Mouse (Mus musculus) C2C12 (cell line): Measurements from ENCODE around the gene Ei24. TPM values are rescaled to one million over a fixed set of nuclear protein-coding genes. Genes with fewer than 3 reads are reported as not detected.

Source experiments
- H3K27me3 ChIP-seq: one replicate; pipeline ENCODE4 v1.6.1; 2011; ENCODE audit not compliant: control insufficient read depth, insufficient read depth, insufficient read length
- H3K36me3 ChIP-seq: one replicate; pipeline ENCODE4 v1.6.1; 2011; ENCODE audit not compliant: control insufficient read depth, insufficient read depth
- H3K4me3 ChIP-seq: one replicate; pipeline ENCODE4 v1.5.1; 2011; ENCODE audit warnings: mild to moderate bottlenecking, control low read depth; ENCODE audit not compliant: poor library complexity, insufficient read depth, severe bottlenecking
- H3K79me2 ChIP-seq: one replicate; pipeline ENCODE4 v1.6.1; 2011; ENCODE audit not compliant: control insufficient read depth, insufficient read depth
- H3K79me3 ChIP-seq: one replicate; pipeline ENCODE4 v1.6.1; 2011; ENCODE audit warnings: low read depth, control low read depth
- H3ac ChIP-seq: one replicate; pipeline ENCODE3; 2011; ENCODE audit warnings: low read depth; ENCODE audit not compliant: control insufficient read depth, insufficient read length
- CEBPB ChIP-seq: IDR thresholded peaks from one replicate; pipeline ENCODE4 v1.6.1; 2011; ENCODE audit warnings: low read depth, mild to moderate bottlenecking, control low read depth, moderate library complexity
- CTCF ChIP-seq: IDR thresholded peaks from one replicate; pipeline ENCODE4 v1.5.1; 2011; ENCODE audit not compliant: control insufficient read depth, insufficient read depth, insufficient read length
- FOSL1 ChIP-seq: IDR thresholded peaks from one replicate; pipeline ENCODE4 v1.8.0; 2011; ENCODE audit warnings: mild to moderate bottlenecking, low read length; ENCODE audit not compliant: poor library complexity, insufficient read depth, severe bottlenecking
- MAX ChIP-seq: IDR thresholded peaks from one replicate; pipeline ENCODE4 v1.6.1; 2011; ENCODE audit warnings: mild to moderate bottlenecking, control low read depth
- MYOD1 ChIP-seq: IDR thresholded peaks from one replicate; pipeline ENCODE4 v1.6.1; 2011; ENCODE audit warnings: low read depth; ENCODE audit not compliant: control insufficient read depth, insufficient read length
- MYOG ChIP-seq: IDR thresholded peaks from one replicate; pipeline ENCODE4 v1.6.1; 2011; ENCODE audit not compliant: control insufficient read depth, insufficient read length; ENCODE audit errors: extremely low read depth
- USF1 ChIP-seq: IDR thresholded peaks from one replicate; pipeline ENCODE4 v1.6.1; 2011; ENCODE audit warnings: low read depth, mild to moderate bottlenecking, control low read depth, moderate library complexity
- polyA plus RNA-seq: library from polyadenylated mRNA; unstranded; fragments of >200 nt; fragmentation: generic; extraction: Trizol; gene quantifications from one replicate; pipeline ENCODE4 v1.2.1, GENCODE M21; 2012; ENCODE audit warnings: missing spikeins

The Ei24 gene
- polyA plus RNA-seq, 1 experiment: 50.7 TPM

DNA sequence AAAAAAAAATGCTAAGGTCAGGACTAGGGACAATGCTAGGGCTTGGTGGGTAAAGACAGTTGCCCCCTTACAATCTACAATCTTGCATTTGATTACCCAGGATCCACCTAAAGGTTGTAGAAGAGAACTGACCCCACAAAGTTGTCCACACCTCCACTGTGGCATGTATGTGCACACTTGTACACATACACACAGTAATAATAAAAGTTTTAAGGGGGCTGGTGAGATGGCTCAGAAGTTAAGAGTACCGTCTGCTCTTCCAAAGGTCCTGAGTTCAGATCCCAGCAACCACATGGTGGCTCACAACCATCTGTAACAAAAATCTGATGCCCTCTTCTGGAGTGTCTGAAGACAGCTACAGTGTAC is 28.2 kb downstream of the Ei24 start:
- Histone ChIP-seq H3K4me3 (no peak overlapping the region), H3K79me2 (peaks cover 34% of the 10 kb centered on the region), H3ac (no peak overlapping the region), H3K27me3 (no peaks in the 10 kb centered on the region), H3K36me3 (peaks cover 12% of the 10 kb centered on the region), H3K79me3 (peaks cover 28% of the 10 kb centered on the region)
- TF ChIP-seq MYOD1: no peak
- TF ChIP-seq MAX: no peak
- TF ChIP-seq FOSL1: no peak
- TF ChIP-seq USF1: no peak

- no peaks in the 10 kb centered on the region for H3K27me3 ChIP-seq
- peaks cover 30% of the 10 kb centered on the region for H3K79me3 ChIP-seq
- peaks cover 40% of the 10 kb centered on the region for H3K79me2 ChIP-seq
- peak overlapping the region; percentile 52 for H3K4me3 ChIP-seq
- TF ChIP-seq USF1 (no peak), MYOG (no peak), MAX (no peak), CTCF (no peak), MYOD1 (no peak), CEBPB (no peak), FOSL1 (no peak)
- H3ac ChIP-seq: peak overlapping the region; percentile 71
- peaks cover 18% of the 10 kb centered on the region for H3K36me3 ChIP-seq
Measured at GRCm38 (mm10) chr9:36768156-36769047, 28.8 kb downstream of the Ei24 start.

GRCm38 (mm10) chr9:36767203-36768143 is 29.7 kb downstream of the Ei24 start, which contains the start of gene Stt3a:
Gene Stt3a, minus strand, starts transcription at chr9:36767679.
- Histone ChIP-seq H3K79me3 (peaks cover 32% of the 10 kb centered on the region), H3K4me3 (peak within 1 kb of the TSS; percentile 96), H3K36me3 (peaks cover 28% of the 10 kb centered on the region), H3K79me2 (peaks cover 45% of the 10 kb centered on the region), H3ac (peak within 1 kb of the TSS; percentile 96), H3K27me3 (no peaks in the 10 kb centered on the region)
- no peak for TF ChIP-seq CTCF
- peak; percentile 79 for TF ChIP-seq MAX
- TF ChIP-seq FOSL1: no peak
- no peak for TF ChIP-seq MYOG
- no peak for TF ChIP-seq CEBPB
- no peak for TF ChIP-seq MYOD1
- peak; percentile 98 for TF ChIP-seq USF1

- peaks cover 34% of the 10 kb centered on the region for H3K79me3 ChIP-seq
- TF ChIP-seq MYOD1: no peak
- no peak for TF ChIP-seq MYOG
- no peak for TF ChIP-seq CEBPB
- no peak overlapping the region for H3K4me3 ChIP-seq
- H3K36me3 ChIP-seq: peaks cover 44% of the 10 kb centered on the region
- H3K27me3 ChIP-seq: no peaks in the 10 kb centered on the region
- peaks cover 45% of the 10 kb centered on the region for H3K79me2 ChIP-seq
- no peak overlapping the region for H3ac ChIP-seq
Measured at GRCm38 (mm10) chr9:36764378-36764777, 32.8 kb downstream of the Ei24 start.

Other genes with a start within 250 kb of the Ei24 start
- gene Gm17689, start 214.8 kb downstream of the Ei24 start, polyA plus RNA-seq: not detected
- gene A630095E13Rik, start 154.0 kb downstream of the Ei24 start, polyA plus RNA-seq: 0.07 TPM
- 0.04 TPM for gene Acrv1, start 104.2 kb downstream of the Ei24 start, polyA plus RNA-seq
- 6.4 TPM for gene Chek1, start 70.3 kb downstream of the Ei24 start, polyA plus RNA-seq
- 287 TPM for gene Stt3a, start 29.7 kb downstream of the Ei24 start, polyA plus RNA-seq
- 0.32 TPM for gene Fez1, start 24.5 kb upstream of the Ei24 start, polyA plus RNA-seq